Mouse (Mus musculus) heart, postnatal 14 days (tissue): ENCODE measurements around the gene Tbx3. TPM values are rescaled to one million over a fixed set of nuclear protein-coding genes. Genes with fewer than 3 reads are reported as not detected.

Experiments
- DNase-seq, 2 experiments: peaks; one replicate each; pipeline ENCODE4 v3.0.0; 2021 to 2022
- intact Hi-C: fragments of 180-260 bp; cut with DNase I; formaldehyde crosslinking; loops from one replicate; pipeline ENCODE4 v1.15.1; 2025
- total RNA-seq, 2 experiments: library from RNA; stranded (reverse); gene quantifications; 2 replicates each; pipeline ENCODE4 v1.2.3; 2021

Tbx3 gene
- total RNA-seq, 2 experiments from 2014 or later, result 15.1 to 17.8 TPM

GRCm38 (mm10) chr5:119660526-119661410 lies 9.7 kb upstream of the Tbx3 start:
- DNase-seq, result no peak
- intact Hi-C loops, result no loop called here

DNA sequence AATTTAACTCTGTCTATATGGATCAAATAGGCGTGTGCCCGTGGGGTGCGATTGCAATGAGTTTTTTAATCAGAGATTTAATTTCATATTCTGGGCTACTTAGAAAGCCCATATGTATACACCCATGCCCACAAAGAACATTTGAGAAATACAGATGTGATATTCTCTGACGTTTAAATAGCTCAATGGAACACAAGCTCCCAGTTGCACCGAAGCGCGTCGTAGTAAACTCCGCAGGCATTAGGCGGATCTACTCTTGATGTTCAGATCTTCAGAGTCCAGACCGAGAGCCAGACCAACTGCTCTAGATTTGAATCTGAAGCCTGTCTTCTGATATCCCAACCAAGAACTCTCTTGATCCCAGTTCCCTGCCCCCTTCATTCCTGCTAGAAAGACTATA lies 9.0 kb upstream of the Tbx3 start:
- intact Hi-C loops, result no loop called here
- DNase-seq, result no peak

- intact Hi-C loops, result no loop called here
Observed at GRCm38 (mm10) chr5:119662326-119662725, 8.1 kb upstream of the Tbx3 start.

GRCm38 (mm10) chr5:119662731-119663130 lies 7.7 kb upstream of the Tbx3 start:
- intact Hi-C loops, result no loop called here
- DNase-seq, result no peak

More at GRCm38 (mm10) chr5:119662326-119662725, 8.1 kb upstream of the Tbx3 start:
- DNase-seq, result no peak

GRCm38 (mm10) chr5:119663241-119663640 lies 7.2 kb upstream of the Tbx3 start:
- intact Hi-C loops, result no loop called here
- DNase-seq, result no peak

- intact Hi-C loops, result no loop called here
- no peak for DNase-seq
Observed at GRCm38 (mm10) chr5:119663747-119664146, 6.7 kb upstream of the Tbx3 start.

DNA sequence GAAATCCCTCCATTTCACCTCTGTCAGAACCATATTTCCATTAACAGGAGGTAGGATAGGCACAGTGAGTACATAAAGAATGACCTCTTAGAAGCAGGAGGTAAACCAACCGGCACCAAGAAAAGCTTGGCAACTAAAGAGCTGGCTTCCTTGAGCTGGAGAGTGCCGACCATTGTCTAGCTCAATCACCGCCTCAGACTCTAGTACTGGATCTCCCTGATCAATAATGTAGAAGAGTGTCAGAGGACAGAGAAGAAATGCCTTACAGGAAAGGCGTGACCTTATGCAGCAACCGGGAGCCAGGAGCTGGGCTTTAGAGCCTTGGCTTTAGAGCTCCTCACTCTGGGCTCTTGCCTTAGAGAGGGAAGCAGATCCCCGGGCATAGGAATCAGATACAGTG lies 4.7 kb upstream of the Tbx3 start:
- intact Hi-C loops, result no loop called here
- no peak for DNase-seq

DNA sequence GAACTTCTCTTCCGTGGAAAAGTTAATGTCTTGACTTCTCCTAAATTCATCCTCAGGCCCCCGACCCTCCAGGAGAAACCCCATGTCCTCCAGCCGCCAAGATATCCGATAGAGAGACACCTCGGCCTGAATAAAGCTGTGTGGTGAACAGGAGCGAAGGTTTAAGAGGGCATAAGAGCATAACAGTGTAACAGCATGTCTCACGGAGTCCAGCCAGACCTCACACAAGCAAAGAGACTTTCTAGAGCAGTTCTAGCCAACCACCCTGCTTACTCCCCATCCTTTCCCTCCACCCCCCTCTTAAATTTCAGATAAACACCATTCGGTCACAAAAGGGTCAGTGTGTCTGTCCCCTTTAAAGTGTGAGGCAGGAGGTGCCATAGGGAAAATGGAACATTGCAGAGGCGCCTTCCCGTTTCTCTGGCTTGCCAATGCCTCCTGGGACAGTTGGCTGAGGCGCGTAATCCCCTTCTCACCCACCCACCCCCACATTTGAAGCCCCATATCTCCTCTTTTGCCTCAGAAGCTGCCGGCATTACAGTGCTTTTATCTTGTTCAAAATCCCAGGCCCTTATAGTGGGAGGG lies 3.0 kb upstream of the Tbx3 start:
- intact Hi-C loops, result no loop called here
- DNase-seq, result no peak

DNA sequence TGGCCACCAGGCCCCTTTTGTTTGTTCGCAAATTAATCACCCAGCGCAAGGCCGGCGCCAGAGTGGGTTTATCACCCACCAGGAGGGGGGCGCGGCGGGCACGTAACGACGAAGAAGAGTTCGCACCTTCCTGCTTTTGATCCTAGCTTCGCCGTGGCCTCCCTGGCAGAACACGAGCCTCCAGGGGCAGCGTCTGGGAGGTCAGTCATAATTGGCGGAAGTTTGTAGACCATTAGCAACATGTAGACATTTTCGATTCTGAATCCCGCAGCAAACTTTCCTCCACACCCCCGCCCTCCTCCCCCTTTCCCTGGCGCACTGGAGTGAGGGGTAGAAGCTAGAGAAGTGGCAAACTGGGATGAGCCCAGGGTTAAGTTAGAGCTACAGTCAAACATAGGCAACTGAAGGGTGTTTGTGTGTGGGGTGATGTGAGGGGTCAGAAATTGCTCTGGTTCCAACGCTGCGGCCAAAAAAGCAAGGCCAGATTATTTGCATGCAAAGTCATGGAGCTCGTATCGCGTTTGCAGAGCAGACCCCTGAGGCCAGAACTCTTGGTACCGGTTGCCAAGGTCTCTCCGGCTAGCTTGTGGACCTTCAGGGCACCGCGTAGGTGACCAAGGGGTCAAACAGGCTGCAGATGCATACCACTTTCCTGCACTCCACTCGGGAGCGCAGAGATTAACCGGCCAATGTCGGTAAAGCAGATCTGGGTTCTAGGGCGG lies 2.1 kb upstream of the Tbx3 start:
- intact Hi-C loops, result no loop called here
- no peak for DNase-seq

GRCm38 (mm10) chr5:119668913-119669411 lies 1.5 kb upstream of the Tbx3 start:
- intact Hi-C loops, result no loop called here
- no peak for DNase-seq

DNA sequence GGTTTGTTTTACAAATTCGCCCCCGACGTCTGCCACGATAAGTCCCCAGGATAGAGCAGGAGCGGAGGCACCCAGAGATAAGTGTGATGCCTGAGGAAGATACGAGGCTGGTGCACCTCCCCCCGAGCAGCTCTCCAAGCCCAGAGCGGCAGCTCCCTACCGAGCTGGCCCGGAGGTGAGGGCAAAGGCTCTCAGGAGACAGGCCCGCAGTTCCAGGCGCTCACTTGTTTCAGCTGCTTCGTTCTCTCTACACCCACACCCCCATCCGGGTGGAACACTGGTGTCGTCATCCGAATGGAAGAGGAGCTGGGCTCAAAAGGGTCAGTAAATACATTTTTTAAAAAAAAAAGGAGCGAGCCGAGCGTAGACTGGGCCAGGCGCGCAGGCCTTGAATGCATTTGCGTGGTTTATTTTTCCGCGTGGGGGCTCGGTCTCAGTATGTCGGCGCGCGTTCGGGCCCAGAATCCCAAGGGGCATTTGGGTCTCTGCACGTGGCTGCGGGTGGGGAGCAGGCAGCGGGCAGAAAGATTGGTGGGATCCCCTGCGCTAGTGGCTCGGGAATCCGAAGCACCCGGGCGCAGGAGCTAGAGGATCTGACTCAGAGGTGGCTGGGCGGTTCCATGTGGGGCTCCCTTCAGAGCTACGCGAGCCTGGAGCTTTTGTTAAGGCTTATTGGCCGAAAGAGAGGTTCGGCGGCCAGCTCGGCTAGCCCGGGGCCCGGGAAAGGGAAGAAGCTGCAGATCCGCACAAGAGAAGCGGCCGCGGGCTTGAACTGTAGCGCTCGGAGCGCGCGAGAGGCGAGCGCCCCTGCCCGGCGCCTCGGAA lies 516 bp upstream of the Tbx3 start:
- peak; percentile 28 to 40 for DNase-seq
- intact Hi-C loops, result loop anchor here (1.0 to 5.0 kb wide), 4 partner anchors 263 to 791 kb away; no protein-coding TSS in a partner anchor

DNA sequence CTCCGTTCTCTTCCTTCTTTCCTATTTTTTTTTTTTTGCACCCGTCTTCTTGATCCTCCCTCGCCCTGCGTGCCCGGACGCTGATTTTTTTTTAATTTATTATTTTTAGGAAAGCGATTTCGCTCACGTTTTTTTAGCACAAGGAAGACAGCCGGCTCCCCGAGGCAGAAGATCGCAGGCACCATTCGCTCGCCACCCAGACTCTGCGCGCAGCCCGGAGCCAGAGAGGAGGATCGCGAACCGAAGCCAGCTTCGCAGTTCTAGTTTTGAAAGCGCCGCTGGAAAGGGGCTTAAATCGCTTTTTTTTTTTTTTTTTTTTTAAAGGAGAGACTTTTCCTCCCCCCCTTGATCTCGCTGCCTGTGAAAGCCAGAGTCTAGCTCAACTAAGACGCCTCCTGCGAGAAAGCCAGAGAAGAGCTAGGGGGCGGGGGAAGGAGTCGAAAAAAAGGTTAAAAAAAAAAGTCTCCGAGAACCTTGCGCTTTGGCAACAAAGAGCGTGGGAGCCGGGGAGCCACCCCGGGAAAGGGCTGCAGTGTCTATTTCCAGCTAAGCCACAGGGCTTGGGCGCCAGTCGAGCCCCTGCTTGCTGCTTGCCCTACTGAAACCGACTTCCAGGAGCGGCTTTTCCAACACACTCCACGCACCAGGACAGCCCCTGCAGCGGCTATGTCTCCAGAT lies 794 bp downstream of the Tbx3 start:
- DNase-seq, result peak; percentile 45 to 51
- intact Hi-C loops, result loop anchor here (5.0 kb wide), 3 partner anchors 264 to 704 kb away; no protein-coding TSS in a partner anchor

DNA sequence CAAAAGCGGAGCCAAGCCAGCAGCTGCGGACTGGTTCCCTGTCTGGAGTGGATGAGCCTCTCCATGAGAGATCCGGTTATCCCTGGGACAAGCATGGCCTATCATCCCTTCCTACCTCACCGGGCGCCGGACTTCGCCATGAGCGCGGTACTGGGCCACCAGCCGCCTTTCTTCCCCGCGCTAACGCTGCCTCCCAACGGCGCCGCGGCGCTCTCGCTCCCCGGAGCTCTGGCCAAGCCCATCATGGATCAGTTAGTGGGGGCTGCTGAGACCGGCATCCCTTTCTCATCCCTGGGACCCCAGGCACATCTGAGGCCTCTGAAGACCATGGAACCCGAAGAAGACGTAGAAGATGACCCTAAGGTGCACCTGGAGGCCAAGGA lies 1.5 kb downstream of the Tbx3 start:
- intact Hi-C loops, result loop anchor here (1.0 to 5.0 kb wide), 4 partner anchors 11 to 705 kb away; no protein-coding TSS in a partner anchor
- peak; percentile 47 to 54 for DNase-seq

DNA sequence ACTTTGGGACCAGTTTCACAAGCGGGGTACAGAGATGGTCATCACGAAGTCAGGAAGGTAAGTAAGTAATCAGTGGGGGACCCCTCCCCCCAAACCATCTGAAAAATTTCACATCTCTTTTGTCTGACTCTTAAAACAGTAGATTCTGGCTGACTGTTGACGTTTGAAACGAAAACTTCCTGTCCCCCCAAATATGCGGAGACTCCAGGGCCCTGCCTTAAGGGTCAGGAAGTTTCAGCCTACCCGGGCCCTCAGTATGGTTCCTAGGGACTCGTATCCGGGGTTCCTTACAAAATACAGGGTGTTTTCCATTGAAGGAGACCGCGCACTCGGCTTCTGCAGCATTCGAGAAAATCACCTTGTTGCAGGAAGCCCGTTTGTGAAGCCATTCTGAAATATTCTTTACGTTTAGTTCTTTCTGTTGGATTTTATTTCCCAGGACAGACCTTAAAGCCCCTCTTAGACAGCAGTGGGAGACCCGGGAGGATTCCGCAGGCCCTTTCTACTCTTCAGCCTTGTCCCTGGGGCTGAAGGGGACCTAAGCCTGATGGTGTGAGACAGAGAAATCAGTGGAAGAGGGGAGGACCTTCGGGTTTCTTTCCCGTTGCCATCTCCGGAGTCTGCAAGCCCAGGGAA lies 2.0 kb downstream of the Tbx3 start:
- DNase-seq, result no peak
- intact Hi-C loops, result loop anchor here (1.0 to 5.0 kb wide), 4 partner anchors 11 to 705 kb away; no protein-coding TSS in a partner anchor

DNA sequence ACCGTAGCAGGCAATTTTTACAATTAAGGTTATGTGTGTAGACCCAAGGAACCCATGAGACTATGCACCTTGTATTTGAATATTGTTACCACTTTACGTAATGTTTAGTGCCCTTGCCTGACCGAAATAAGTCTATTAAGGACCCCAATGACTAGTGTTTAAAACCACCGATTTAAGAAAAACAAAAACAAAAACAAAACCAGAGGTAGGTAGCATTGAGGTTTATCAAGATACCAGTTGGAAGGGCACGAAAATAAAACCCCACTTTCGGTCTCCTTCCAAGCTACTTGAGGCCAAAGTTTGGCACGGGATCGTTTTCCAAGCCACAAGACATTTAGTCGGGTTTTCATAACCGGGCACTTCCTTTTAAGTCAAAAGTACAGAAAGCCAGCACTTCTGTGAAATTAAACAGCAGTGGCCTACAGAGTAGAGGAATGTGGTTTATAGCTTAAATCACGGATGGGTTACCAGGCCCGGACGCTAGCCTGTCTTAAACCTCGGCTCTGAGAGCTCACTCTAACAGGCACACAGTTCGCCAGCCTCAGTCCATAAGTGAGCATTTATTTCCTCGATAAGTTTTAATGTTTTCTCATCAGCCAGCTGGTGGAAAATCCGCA lies 2.6 kb downstream of the Tbx3 start:
- no peak for DNase-seq
- intact Hi-C loops, result loop anchor here (1.0 to 5.0 kb wide), 4 partner anchors 10 to 706 kb away; no protein-coding TSS in a partner anchor

DNA sequence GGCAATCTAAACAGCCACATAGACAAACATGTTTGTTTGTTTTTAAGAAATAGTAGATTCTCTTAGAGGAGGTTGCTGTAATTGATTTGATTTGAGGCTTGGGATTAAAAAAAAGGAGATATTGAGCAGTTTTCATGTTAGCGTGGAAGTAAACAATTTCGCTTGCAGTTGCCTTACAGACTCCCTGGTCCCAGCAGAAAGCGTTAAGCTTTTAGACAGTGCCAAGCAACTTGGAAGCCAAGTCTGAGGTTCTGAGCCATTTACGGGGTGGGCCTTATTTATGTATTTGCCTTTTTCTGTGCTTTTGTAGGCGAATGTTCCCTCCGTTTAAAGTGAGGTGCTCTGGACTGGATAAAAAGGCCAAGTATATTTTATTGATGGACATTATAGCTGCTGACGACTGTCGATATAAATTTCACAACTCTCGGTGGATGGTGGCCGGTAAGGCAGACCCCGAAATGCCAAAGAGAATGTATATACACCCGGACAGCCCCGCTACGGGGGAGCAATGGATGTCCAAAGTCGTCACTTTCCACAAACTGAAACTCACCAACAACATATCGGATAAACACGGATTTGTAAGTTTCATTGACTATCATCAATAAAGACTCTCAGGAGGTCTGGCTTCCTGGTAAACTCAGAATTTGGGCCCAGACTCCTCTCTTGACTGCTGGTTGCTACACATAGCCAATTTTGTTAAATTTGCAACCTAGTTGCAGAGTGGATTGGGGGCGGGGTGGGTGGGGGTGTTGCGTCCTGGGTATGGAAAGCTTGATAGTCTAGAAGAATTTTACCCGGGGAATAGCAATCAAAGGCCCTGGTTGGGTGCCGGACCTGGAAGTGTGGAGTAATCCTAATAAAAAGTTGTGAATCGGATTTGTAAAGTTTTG lies 3.5 kb downstream of the Tbx3 start:
- intact Hi-C loops, result loop anchor here (5.0 kb wide), 3 partner anchors 267 to 707 kb away; no protein-coding TSS in a partner anchor
- DNase-seq, result no peak

- no peak for DNase-seq
- intact Hi-C loops, result loop anchor here (5.0 kb wide), 3 partner anchors 267 to 707 kb away; no protein-coding TSS in a partner anchor
Observed at GRCm38 (mm10) chr5:119674606-119675330, 4.3 kb downstream of the Tbx3 start.
